In genomic region chr3:87538034-87538433, GRCm38 (mm10) we compare ENCODE assay signal across 24 mouse cellular contexts. TPM values are rescaled to one million over a fixed set of nuclear protein-coding genes. Genes with fewer than 3 reads are reported as not detected.
DNase-seq lines count a peak whose midpoint lies in the region; ATAC-seq and TF ChIP-seq lines count a peak whose summit lies in the region.
"Had no signal": no experiment of that assay in that cellular context is flagged by ENCODE, and none has a peak within 500 bp of the region (broad histone marks: within the 10 kb centered on the region; RNA-seq: fewer than 3 reads in every experiment).

No protein-coding gene starts in this region.

- no peaks in the 10 kb centered on the region for H3K9me3 ChIP-seq in heart, embryonic 11.5 days (replicated peaks; ENCODE audit: control insufficient read depth, low read length)
- H3K9me3 ChIP-seq: forebrain, embryonic 13.5 days; G1E; hindbrain, embryonic 10.5 days; kidney, embryonic 15.5 days; limb, embryonic 12.5 days; liver, embryonic 12.5 days; neural tube, embryonic 15.5 days had no signal

- H3K4me3 ChIP-seq in heart, embryonic 11.5 days (ENCODE audit: low read depth, low read length), result no peak overlapping the region
- H3K4me3 ChIP-seq in thymus, adult 2 months (ENCODE audit: control insufficient read depth, insufficient read depth, low read length), result no peak overlapping the region
- H3K4me3 ChIP-seq: forebrain, embryonic 13.5 days; hindbrain, embryonic 10.5 days; kidney, embryonic 15.5 days; limb, embryonic 12.5 days; liver, embryonic 12.5 days; neural tube, embryonic 15.5 days had no signal

- 0 out of 2 replicates have a peak overlapping the region, but pooled peaks have one; percentile 15 for H3K27ac ChIP-seq in heart, embryonic 11.5 days (ENCODE audit: low read depth, low read length)
- no peak overlapping the region for H3K27ac ChIP-seq in thymus, adult 2 months (ENCODE audit: control insufficient read depth, insufficient read depth, low read length)
- H3K27ac ChIP-seq: forebrain, embryonic 13.5 days; hindbrain, embryonic 10.5 days; hindbrain, postnatal 0 days; kidney, embryonic 15.5 days; limb, embryonic 12.5 days; liver, embryonic 12.5 days; neural tube, embryonic 15.5 days; stomach, postnatal 0 days had no signal

- no peak for TF ChIP-seq POLR2A in thymus, adult 2 months (IDR thresholded peaks at IDR 0.05; ENCODE audit: control insufficient read depth, extremely low read depth, insufficient read depth, low read length, poor library complexity)

- WGBS in heart, embryonic 11.5 days (ENCODE audit: insufficient replicate concordance), result 50% methylated on average over 10 of the region's 10 CpGs
- WGBS in thymus, adult 2 months, result 82% methylated on average over 10 of the region's 10 CpGs

- DNase-seq in heart, postnatal 14 days, result no peak
- peak; percentile 33 for DNase-seq in thymus, postnatal 4 days
- no peak for DNase-seq in thymus, adult 2 months
- DNase-seq in R1 (ENCODE audit: low read depth, low spot score) (peak; percentile 49), MN1 (ENCODE audit: low spot score) (no peak), liver (no peak)
- DNase-seq: adrenal gland, postnatal 36 days; cerebellum, adult 11-12 months; kidney, adult 11 months; kidney, postnatal 36 days; layer of hippocampus, postnatal 36 days; lung, adult 18-20 months; lung, postnatal 14 days had no signal

- intact Hi-C loops in heart, postnatal 14 days (cut with DNase I), result no loop called here

- ATAC-seq in heart, embryonic 11.5 days (replicated peaks; ENCODE audit: insufficient number of reproducible peaks, low FRiP score, low TSS enrichment), result no peak
- ATAC-seq: forebrain, embryonic 13.5 days; hindbrain, postnatal 0 days; liver, embryonic 12.5 days had no signal

- no peak for TF ChIP-seq CTCF in thymus, adult 2 months (IDR thresholded peaks at IDR 0.05; ENCODE audit: borderline replicate concordance, control insufficient read depth, extremely low read depth, insufficient read depth, low read length, poor library complexity)

- peaks cover 52% of the 10 kb centered on the region for H3K4me1 ChIP-seq in heart, embryonic 11.5 days (ENCODE audit: control insufficient read depth, insufficient read depth, low read length)
- H3K4me1 ChIP-seq in thymus, adult 2 months (replicated peaks; ENCODE audit: control insufficient read depth, insufficient read depth, low read length), result peaks cover 14% of the 10 kb centered on the region
- H3K4me1 ChIP-seq: limb, embryonic 12.5 days had no signal

- no peaks in the 10 kb centered on the region for H3K27me3 ChIP-seq in heart, embryonic 11.5 days (ENCODE audit: control insufficient read depth, insufficient read depth, low read length)
- no peaks in the 10 kb centered on the region; the same call in 1 of the 2 replicates for H3K27me3 ChIP-seq in thymus, adult 2 months (ENCODE audit: control insufficient read depth, insufficient read depth, low read length)
- H3K27me3 ChIP-seq: forebrain, embryonic 13.5 days; kidney, embryonic 15.5 days; limb, embryonic 12.5 days; liver, embryonic 12.5 days; neural tube, embryonic 15.5 days had no signal

- peaks cover 22% of the 10 kb centered on the region for H3K36me3 ChIP-seq in heart, embryonic 11.5 days (ENCODE audit: control insufficient read depth, insufficient read depth, low read length)
- peaks cover 52% of the 10 kb centered on the region for H3K36me3 ChIP-seq in thymus, adult 2 months (ENCODE audit: control insufficient read depth, insufficient read depth, low read length)

- H3K4me2 ChIP-seq in heart, embryonic 11.5 days, result peak overlapping the region; percentile 24; the same call in 1 of the 2 replicates
- H3K4me2 ChIP-seq: forebrain, embryonic 13.5 days; kidney, embryonic 15.5 days; limb, embryonic 12.5 days; liver, embryonic 12.5 days; midbrain, embryonic 11.5 days; neural tube, embryonic 15.5 days had no signal

- H3K9ac ChIP-seq in heart, embryonic 11.5 days (ENCODE audit: low read depth, low read length), result no peak overlapping the region
- H3K9ac ChIP-seq: forebrain, embryonic 13.5 days; kidney, embryonic 15.5 days; limb, embryonic 12.5 days; liver, embryonic 12.5 days; neural tube, embryonic 15.5 days had no signal

RNA-seq across cellular contexts. Expression of gene Etv3, which starts 12.8 kb away (rescaled TPM):
- polyA plus RNA-seq in heart, embryonic 11.5 days (2014; fragmentation: Nextera tagmentation; extraction: Ambion mirVana), result 7.7 and 9.0 TPM in 2 replicates
- 10 to 100 TPM; 16.7 to 17.0 TPM for total RNA-seq in heart, postnatal 14 days (2021)
- 38.4 and 40.9 TPM in 2 replicates for polyA plus RNA-seq in thymus, adult 2 months (2012; rRNA removed)

Comparison
In these comparisons a context has a peak if more than half of its experiments do, and no peak if none do; other contexts are left out.
1. DNase-seq: peak in thymus, postnatal 4 days (single experiment) and R1 (single experiment); none in heart, postnatal 14 days (0 of 2), thymus, adult 2 months (single experiment), MN1 (single experiment) and liver (single experiment).